Mouse (Mus musculus) heart, postnatal 0 days (tissue): ENCODE results near the gene Ppp1r14c. TPM values are rescaled to one million over a fixed set of nuclear protein-coding genes. Genes with fewer than 3 reads are reported as not detected.
A peak's percentile ranks its signal among the peaks of the same experiment; 100 is the strongest.
"Not testable (repeated sequence)": the region's sequence is repeated elsewhere in the genome, so short reads cannot be mapped to it uniquely, and the experiment has no call there.

Experiments
- ATAC-seq: fragments of 200-750 bp; cut with Nextera tagmentation; 2 replicates; pipeline ENCODE4 v1.8.0; 2017; ENCODE audit warnings: low read depth, moderate number of reproducible peaks, moderate library complexity; ENCODE audit not compliant: insufficient read depth
- DNase-seq: peaks from one replicate; pipeline ENCODE4 v3.0.0-alpha.2; 2016; ENCODE audit warnings: low spot score
- H3K27ac ChIP-seq: fragments of 300-500 bp; sonication (generic); 2 replicates; pipeline ENCODE4 v1.5.1; 2014; ENCODE audit warnings: low read depth, mild to moderate bottlenecking
- H3K27me3 ChIP-seq: fragments of 300-500 bp; sonication (generic); 2 replicates; pipeline ENCODE4 v1.6.1; 2014; ENCODE audit warnings: low read length, mixed read lengths; ENCODE audit not compliant: control insufficient read depth, insufficient read depth
- H3K36me3 ChIP-seq: fragments of 300-500 bp; sonication (generic); replicated peaks from 2 replicates; pipeline ENCODE4 v1.6.1; 2014; ENCODE audit warnings: low read length, mixed read lengths; ENCODE audit not compliant: control insufficient read depth, insufficient read depth
- H3K4me1 ChIP-seq: fragments of 300-500 bp; sonication (generic); 2 replicates; pipeline ENCODE4 v1.6.1; 2014; ENCODE audit warnings: antibody characterized with exemption; ENCODE audit not compliant: control insufficient read depth, insufficient read depth
- H3K4me2 ChIP-seq: fragments of 300-500 bp; sonication (generic); 2 replicates; pipeline ENCODE4 v1.6.1; 2014; ENCODE audit warnings: low read depth, mild to moderate bottlenecking, low read length, moderate library complexity
- H3K4me3 ChIP-seq: fragments of 300-500 bp; sonication (generic); 2 replicates; pipeline ENCODE4 v1.5.1; 2014; ENCODE audit warnings: low read depth, low read length
- H3K9ac ChIP-seq: fragments of 300-500 bp; sonication (generic); replicated peaks from 2 replicates; pipeline ENCODE4 v1.6.1; 2014; ENCODE audit warnings: low read depth, low read length, mixed read lengths
- H3K9me3 ChIP-seq: fragments of 300-500 bp; sonication (generic); replicated peaks from 2 replicates; pipeline ENCODE4 v1.6.1; 2016; ENCODE audit warnings: low read length; ENCODE audit not compliant: control insufficient read depth
- CTCF ChIP-seq: IDR thresholded peaks from 2 replicates; pipeline ENCODE4 v1.5.1; 2016; ENCODE audit warnings: antibody characterized with exemption, control low read depth, low read depth
- EP300 ChIP-seq: IDR thresholded peaks from 2 replicates; pipeline ENCODE4 v1.6.1; 2016; ENCODE audit warnings: antibody characterized with exemption, low read depth
- WGBS: fragments of 180-500 bp; shearing (Covaris S2); extraction: QIAGEN DNeasy Blood & Tissue Kit; methylation state at CpG from one replicate; pipeline ENCODE4 v1.1.7; 2014; 5-methylcytosine and 5-hydroxymethylcytosine counted together
- polyA plus RNA-seq: library from polyadenylated mRNA; unstranded; fragments of >200 nt; fragmentation: Nextera tagmentation; extraction: Ambion mirVana; gene quantifications from 2 replicates; pipeline ENCODE4 v1.2.1, GENCODE M21; 2015
- total RNA-seq: library from RNA; depleted of rRNA; stranded (reverse); fragments of >200 nt; gene quantifications from 2 replicates; pipeline ENCODE4 v1.2.3, GENCODE M21; 2014; ENCODE audit warnings: low replicate concordance

Ppp1r14c gene
- total and polyA plus RNA-seq, 2 experiments from 2014 or later = 269 to 325 TPM

- ATAC-seq = no peak
- DNase-seq = no peak
- 38% methylated on average over 1 of the region's 1 CpGs for WGBS
Measured at GRCm38 (mm10) chr10:3476611-3477010, 110.8 kb downstream of the Ppp1r14c start.

GRCm38 (mm10) chr10:3479772-3480171, 113.9 kb downstream of the Ppp1r14c start:
- 74% methylated on average over 1 of the region's 1 CpGs for WGBS
- Histone ChIP-seq H3K27me3 (no peaks in the 10 kb centered on the region), H3K4me1 (peaks cover 7% of the 10 kb centered on the region; the same call in 1 of the 2 replicates), H3K27ac (no peak overlapping the region), H3K36me3 (no peaks in the 10 kb centered on the region), H3K4me2 (no peak overlapping the region), H3K9me3 (0 out of 2 replicates have a peak, but pooled peaks cover 2% of the 10 kb centered on the region), H3K4me3 (no peak overlapping the region), H3K9ac (no peak overlapping the region)
- no peak for TF ChIP-seq CTCF
- TF ChIP-seq EP300 = no peak
- ATAC-seq (no peak), DNase-seq (no peak)

More at GRCm38 (mm10) chr10:3476611-3477010, 110.8 kb downstream of the Ppp1r14c start:
- Histone ChIP-seq H3K4me3 (no peak overlapping the region), H3K27me3 (no peaks in the 10 kb centered on the region), H3K4me1 (peaks cover 7% of the 10 kb centered on the region; the same call in 1 of the 2 replicates), H3K9me3 (no peaks in the 10 kb centered on the region), H3K27ac (no peak overlapping the region), H3K9ac (no peak overlapping the region), H3K4me2 (no peak overlapping the region), H3K36me3 (no peaks in the 10 kb centered on the region)
- TF ChIP-seq EP300 (no peak), CTCF (no peak)

DNA sequence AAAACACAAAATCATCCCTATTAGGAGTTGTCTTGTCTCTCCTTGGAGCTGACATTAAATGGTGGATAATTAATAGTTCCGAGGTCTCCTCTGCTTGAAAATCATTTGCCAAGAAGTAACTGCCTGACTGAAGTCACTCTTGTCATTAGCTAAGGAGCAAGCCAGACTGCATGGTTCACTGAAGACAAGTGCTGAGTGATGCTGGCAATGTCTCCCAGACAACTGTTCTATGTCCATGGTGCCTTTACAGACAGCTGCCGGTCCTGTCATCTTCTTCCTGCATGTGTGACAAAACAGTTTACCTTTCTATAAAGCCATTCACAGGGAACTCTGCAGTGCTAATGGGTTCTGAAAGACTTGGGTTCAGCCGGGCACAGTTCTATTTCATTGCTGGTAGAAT, 124.2 kb downstream of the Ppp1r14c start:
- DNase-seq (no peak), ATAC-seq (no peak)
- Histone ChIP-seq H3K4me1 (no peaks in the 10 kb centered on the region), H3K36me3 (no peaks in the 10 kb centered on the region), H3K27me3 (no peaks in the 10 kb centered on the region), H3K9me3 (no peaks in the 10 kb centered on the region), H3K4me3 (no peak overlapping the region), H3K4me2 (no peak overlapping the region), H3K9ac (no peak overlapping the region), H3K27ac (no peak overlapping the region)
- TF ChIP-seq CTCF = no peak
- TF ChIP-seq EP300 = no peak
- 74% methylated on average over 3 of the region's 3 CpGs for WGBS

- Histone ChIP-seq H3K9me3 (no peaks in the 10 kb centered on the region), H3K4me3 (no peak overlapping the region), H3K4me1 (no peaks in the 10 kb centered on the region), H3K4me2 (no peak overlapping the region), H3K9ac (no peak overlapping the region), H3K27me3 (no peaks in the 10 kb centered on the region), H3K27ac (no peak overlapping the region), H3K36me3 (no peaks in the 10 kb centered on the region)
- DNase-seq = no peak
- TF ChIP-seq EP300 = no peak
- TF ChIP-seq CTCF = no peak
- WGBS = 68% methylated on average over 2 of the region's 2 CpGs
- no peak for ATAC-seq
Measured at GRCm38 (mm10) chr10:3496791-3497190, 130.9 kb downstream of the Ppp1r14c start.

DNA sequence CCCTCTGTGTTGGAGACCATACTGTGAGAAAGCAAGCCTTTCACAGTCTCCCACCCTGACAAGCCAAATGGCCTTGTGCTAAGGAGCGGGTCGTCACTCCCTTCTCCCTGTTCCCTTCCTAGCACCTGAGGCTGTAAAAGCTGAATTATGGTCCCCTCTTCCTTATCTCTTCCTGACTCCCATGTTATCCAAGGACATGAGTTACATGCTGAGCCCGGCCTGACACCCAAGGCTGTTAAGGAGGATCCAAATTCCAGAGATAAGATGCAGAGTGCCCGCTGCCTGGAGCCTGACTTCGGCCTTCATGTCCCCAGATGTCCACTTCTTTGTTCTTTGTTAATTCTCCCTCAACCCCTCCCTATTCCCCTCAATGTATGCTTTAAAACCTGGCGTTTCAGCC, 135.0 kb downstream of the Ppp1r14c start:
- H3K9ac ChIP-seq, H3K4me1 ChIP-seq, H3K27me3 ChIP-seq, DNase-seq, H3K27ac ChIP-seq, H3K4me2 ChIP-seq, H3K36me3 ChIP-seq, ATAC-seq, H3K4me3 ChIP-seq, H3K9me3 ChIP-seq: not testable (repeated sequence)
- 45% methylated on average over 6 of the region's 6 CpGs for WGBS

GRCm38 (mm10) chr10:3507484-3508221, 141.8 kb downstream of the Ppp1r14c start:
- no peak overlapping the region for H3K4me3 ChIP-seq
- WGBS = 40% methylated on average over 8 of the region's 8 CpGs
- TF ChIP-seq CTCF (no peak), EP300 (no peak)
- H3K9ac ChIP-seq = no peak overlapping the region
- 0 out of 2 replicates have a peak, but pooled peaks cover 5% of the 10 kb centered on the region for H3K4me1 ChIP-seq
- H3K36me3 ChIP-seq = no peaks in the 10 kb centered on the region
- no peaks in the 10 kb centered on the region for H3K27me3 ChIP-seq
- H3K27ac ChIP-seq = 0 out of 2 replicates have a peak overlapping the region, but pooled peaks have one; percentile 40
- DNase-seq (peak; percentile 42), ATAC-seq (peak; percentile 83)
- no peaks in the 10 kb centered on the region for H3K9me3 ChIP-seq
- H3K4me2 ChIP-seq = no peak overlapping the region
